In genomic region chr7:44486927-44487575, GRCm38 (mm10) we compare ENCODE assay signal across 10 mouse cellular contexts. TPM values are rescaled to one million over a fixed set of nuclear protein-coding genes. Genes with fewer than 3 reads are reported as not detected.
DNase-seq lines count a peak whose midpoint lies in the region; ATAC-seq lines count a peak whose summit lies in the region.
"Had no signal": no experiment of that assay in that cellular context is flagged by ENCODE, and none has a peak within 500 bp of the region (broad histone marks: within the 10 kb centered on the region; RNA-seq: fewer than 3 reads in every experiment).

No protein-coding gene starts in this region.

- no peaks in the 10 kb centered on the region for H3K9me3 ChIP-seq in embryonic facial prominence, embryonic 11.5 days (replicated peaks; ENCODE audit: control insufficient read depth, low read length)
- no peaks in the 10 kb centered on the region for H3K9me3 ChIP-seq in embryonic facial prominence, embryonic 10.5 days
- no peaks in the 10 kb centered on the region for H3K9me3 ChIP-seq in heart, embryonic 15.5 days (replicated peaks)
- no peaks in the 10 kb centered on the region for H3K9me3 ChIP-seq in hindbrain, embryonic 15.5 days

- no peaks in the 10 kb centered on the region for H3K27me3 ChIP-seq in embryonic facial prominence, embryonic 11.5 days (ENCODE audit: control insufficient read depth, insufficient read depth, low read length)
- peaks cover 13% of the 10 kb centered on the region for H3K27me3 ChIP-seq in embryonic facial prominence, embryonic 10.5 days (replicated peaks; ENCODE audit: low read depth, poor library complexity, severe bottlenecking)
- H3K27me3 ChIP-seq in heart, embryonic 15.5 days, result no peaks in the 10 kb centered on the region
- H3K27me3 ChIP-seq in hindbrain, embryonic 15.5 days, result peaks cover 4% of the 10 kb centered on the region; the same call in 1 of the 2 replicates

- H3K27ac ChIP-seq in embryonic facial prominence, embryonic 11.5 days (replicated peaks; ENCODE audit: low read depth, low read length), result no peak overlapping the region
- no peak overlapping the region for H3K27ac ChIP-seq in embryonic facial prominence, embryonic 10.5 days (replicated peaks)
- H3K27ac ChIP-seq in heart, embryonic 15.5 days, result peak overlapping the region; percentile 67
- peak overlapping the region; percentile 34; the same call in 1 of the 2 replicates for H3K27ac ChIP-seq in hindbrain, embryonic 15.5 days (replicated peaks)

- H3K4me1 ChIP-seq in embryonic facial prominence, embryonic 11.5 days (ENCODE audit: control insufficient read depth, insufficient read depth, low read length), result no peaks in the 10 kb centered on the region
- peaks cover 9% of the 10 kb centered on the region for H3K4me1 ChIP-seq in embryonic facial prominence, embryonic 10.5 days
- peaks cover 41% of the 10 kb centered on the region for H3K4me1 ChIP-seq in heart, embryonic 15.5 days (replicated peaks)
- H3K4me1 ChIP-seq in hindbrain, embryonic 15.5 days (replicated peaks), result peaks cover 3% of the 10 kb centered on the region; the same call in 1 of the 2 replicates

- H3K4me2 ChIP-seq in embryonic facial prominence, embryonic 11.5 days (ENCODE audit: low read depth, low read length), result no peak overlapping the region
- no peak overlapping the region for H3K4me2 ChIP-seq in heart, embryonic 15.5 days
- no peak overlapping the region for H3K4me2 ChIP-seq in hindbrain, embryonic 15.5 days

- no peak overlapping the region for H3K4me3 ChIP-seq in embryonic facial prominence, embryonic 11.5 days (ENCODE audit: low read depth, low read length)
- no peak overlapping the region for H3K4me3 ChIP-seq in embryonic facial prominence, embryonic 10.5 days
- H3K4me3 ChIP-seq in heart, embryonic 15.5 days, result no peak overlapping the region
- H3K4me3 ChIP-seq in hindbrain, embryonic 15.5 days, result no peak overlapping the region

- peaks cover 2% of the 10 kb centered on the region; the same call in 1 of the 2 replicates for H3K36me3 ChIP-seq in embryonic facial prominence, embryonic 11.5 days (replicated peaks; ENCODE audit: control insufficient read depth, insufficient read depth, low read depth, low read length)
- H3K36me3 ChIP-seq in embryonic facial prominence, embryonic 10.5 days (replicated peaks), result peaks cover 44% of the 10 kb centered on the region
- H3K36me3 ChIP-seq in heart, embryonic 15.5 days, result peaks cover 29% of the 10 kb centered on the region; the same call in 1 of the 2 replicates
- peaks cover 24% of the 10 kb centered on the region; the same call in 1 of the 2 replicates for H3K36me3 ChIP-seq in hindbrain, embryonic 15.5 days

- peak overlapping the region; percentile 10; the same call in 1 of the 2 replicates for H3K9ac ChIP-seq in embryonic facial prominence, embryonic 11.5 days (replicated peaks; ENCODE audit: low read length)
- no peak overlapping the region for H3K9ac ChIP-seq in heart, embryonic 15.5 days
- H3K9ac ChIP-seq in hindbrain, embryonic 15.5 days, result 0 out of 2 replicates have a peak overlapping the region, but pooled peaks have one; percentile 16

- no peak for DNase-seq in embryonic facial prominence, embryonic 11.5 days (ENCODE audit: low spot score)
- DNase-seq in embryonic facial prominence, embryonic 10.5 days (ENCODE audit: low spot score), result no peak
- DNase-seq in heart, postnatal 25 days (ENCODE audit: low spot score), result no peak
- peak; percentile 32 to 50 for DNase-seq in right cerebral cortex, postnatal 10 days (ENCODE audit: low spot score in 2 of 2)
- no peak for DNase-seq in right cerebral cortex, adult 18-20 months
- DNase-seq in thymus, postnatal 25 days, result no peak

- no peak for ATAC-seq in embryonic facial prominence, embryonic 11.5 days (replicated peaks; ENCODE audit: insufficient number of reproducible peaks, low FRiP score, low TSS enrichment, low read depth)
- no peak for ATAC-seq in heart, embryonic 15.5 days (replicated peaks; ENCODE audit: insufficient number of reproducible peaks, insufficient read depth, low FRiP score, low read depth)
- no peak for ATAC-seq in hindbrain, embryonic 15.5 days (ENCODE audit: low FRiP score, low read depth)
- ATAC-seq: intestine, embryonic 16.5 days had no signal

- intact Hi-C loops in heart, postnatal 25 days (cut with DNase I), result loop anchor here (5.0 kb wide), 1 partner anchor 85 kb away; no protein-coding TSS in a partner anchor

- 58% methylated on average over 13 of the region's 13 CpGs for WGBS in embryonic facial prominence, embryonic 11.5 days
- WGBS in embryonic facial prominence, embryonic 10.5 days, result 71% methylated on average over 13 of the region's 13 CpGs
- 41% methylated on average over 13 of the region's 13 CpGs for WGBS in heart, embryonic 15.5 days
- WGBS in hindbrain, embryonic 15.5 days, result 50% methylated on average over 13 of the region's 13 CpGs

RNA-seq across cellular contexts. Expression of gene Emc10, which starts 9.3 kb away (rescaled TPM):
- polyA plus RNA-seq in embryonic facial prominence, embryonic 11.5 days (2014; fragmentation: Nextera tagmentation; extraction: Ambion mirVana), result 76.4 and 89.8 TPM in 2 replicates
- polyA plus RNA-seq in embryonic facial prominence, embryonic 10.5 days (2016; fragmentation: Nextera tagmentation; extraction: Ambion mirVana), result 82.7 and 85.8 TPM in 2 replicates
- polyA plus RNA-seq in heart, embryonic 15.5 days (2015; fragmentation: Nextera tagmentation; extraction: Ambion mirVana), result 81.6 and 109 TPM in 2 replicates
- 10 to 100 TPM; 96.9 to 99.6 TPM for total RNA-seq in heart, postnatal 25 days (2021)
- polyA plus RNA-seq in hindbrain, embryonic 15.5 days (2015; fragmentation: Nextera tagmentation; extraction: Ambion mirVana), result 148 and 165 TPM in 2 replicates

RNA-seq across cellular contexts. Expression of gene Fam71e1, which starts 9.3 kb away (rescaled TPM):
- 10.8 and 11.2 TPM in 2 replicates for polyA plus RNA-seq in embryonic facial prominence, embryonic 11.5 days (2014; fragmentation: Nextera tagmentation; extraction: Ambion mirVana)
- polyA plus RNA-seq in embryonic facial prominence, embryonic 10.5 days (2016; fragmentation: Nextera tagmentation; extraction: Ambion mirVana), result 13.5 and 14.4 TPM in 2 replicates
- 8.7 and 11.5 TPM in 2 replicates for polyA plus RNA-seq in heart, embryonic 15.5 days (2015; fragmentation: Nextera tagmentation; extraction: Ambion mirVana)
- 1 to 10 TPM; 3.7 to 4.0 TPM for total RNA-seq in heart, postnatal 25 days (2021)
- polyA plus RNA-seq in hindbrain, embryonic 15.5 days (2015; fragmentation: Nextera tagmentation; extraction: Ambion mirVana), result 21.3 and 23.6 TPM in 2 replicates

RNA-seq across cellular contexts. Expression of gene Josd2, which starts 19.3 kb away (rescaled TPM):
- polyA plus RNA-seq in embryonic facial prominence, embryonic 11.5 days (2014; fragmentation: Nextera tagmentation; extraction: Ambion mirVana), result 61.1 and 66.4 TPM in 2 replicates
- 80.3 and 85.1 TPM in 2 replicates for polyA plus RNA-seq in embryonic facial prominence, embryonic 10.5 days (2016; fragmentation: Nextera tagmentation; extraction: Ambion mirVana)
- 134 and 146 TPM in 2 replicates for polyA plus RNA-seq in heart, embryonic 15.5 days (2015; fragmentation: Nextera tagmentation; extraction: Ambion mirVana)
- 100 to 1,000 TPM; 158 to 161 TPM for total RNA-seq in heart, postnatal 25 days (2021)
- 44.0 and 45.7 TPM in 2 replicates for polyA plus RNA-seq in hindbrain, embryonic 15.5 days (2015; fragmentation: Nextera tagmentation; extraction: Ambion mirVana)

RNA-seq across cellular contexts. Expression of gene Aspdh, which starts 21.9 kb away (rescaled TPM):
- polyA plus RNA-seq in embryonic facial prominence, embryonic 11.5 days (2014; fragmentation: Nextera tagmentation; extraction: Ambion mirVana), result not detected in 2 replicates
- 0.64 TPM in 1 of 2 replicates, not detected in the other for polyA plus RNA-seq in embryonic facial prominence, embryonic 10.5 days (2016; fragmentation: Nextera tagmentation; extraction: Ambion mirVana)
- polyA plus RNA-seq in heart, embryonic 15.5 days (2015; fragmentation: Nextera tagmentation; extraction: Ambion mirVana), result 0.43 and 0.74 TPM in 2 replicates
- 1 to 10 TPM in 1 of 2 experiments, under 1 TPM in 1; 0.70 to 1.3 TPM for total RNA-seq in heart, postnatal 25 days (2021)
- polyA plus RNA-seq in hindbrain, embryonic 15.5 days (2015; fragmentation: Nextera tagmentation; extraction: Ambion mirVana), result 3.7 and 5.0 TPM in 2 replicates
- polyA plus RNA-seq: C2C12 had no signal

RNA-seq across cellular contexts. Expression of gene Mybpc2, which starts 37.4 kb away (rescaled TPM):
- polyA plus RNA-seq in embryonic facial prominence, embryonic 11.5 days (2014; fragmentation: Nextera tagmentation; extraction: Ambion mirVana), result 0.07 TPM in 1 of 2 replicates, not detected in the other
- polyA plus RNA-seq in embryonic facial prominence, embryonic 10.5 days (2016; fragmentation: Nextera tagmentation; extraction: Ambion mirVana), result 0.04 and 0.08 TPM in 2 replicates
- polyA plus RNA-seq in heart, embryonic 15.5 days (2015; fragmentation: Nextera tagmentation; extraction: Ambion mirVana), result 2.7 and 3.9 TPM in 2 replicates
- 10 to 100 TPM; 16.0 to 22.8 TPM for total RNA-seq in heart, postnatal 25 days (2021)
- 0.10 and 0.18 TPM in 2 replicates for polyA plus RNA-seq in hindbrain, embryonic 15.5 days (2015; fragmentation: Nextera tagmentation; extraction: Ambion mirVana)
- polyA plus RNA-seq: C2C12 had no signal

Comparison
In these comparisons a context has a peak if more than half of its experiments do, and no peak if none do; other contexts are left out.
1. DNase-seq: peak in right cerebral cortex, postnatal 10 days (2 of 2); none in embryonic facial prominence, embryonic 11.5 days (single experiment), embryonic facial prominence, embryonic 10.5 days (single experiment), heart, postnatal 25 days (single experiment), right cerebral cortex, adult 18-20 months (single experiment) and thymus, postnatal 25 days (single experiment).
2. H3K27ac ChIP-seq: peak in heart, embryonic 15.5 days (single experiment) and hindbrain, embryonic 15.5 days (single experiment); none in embryonic facial prominence, embryonic 11.5 days (single experiment) and embryonic facial prominence, embryonic 10.5 days (single experiment).